Mouse (Mus musculus) midbrain, embryonic 15.5 days (tissue): Measurements from ENCODE around the gene Polm. TPM values are rescaled to one million over a fixed set of nuclear protein-coding genes. Genes with fewer than 3 reads are reported as not detected.

ENCODE experiments used
- ATAC-seq: fragments of 200-750 bp; cut with Nextera tagmentation; replicated peaks from 2 replicates; pipeline ENCODE4 v1.8.0; 2017; ENCODE audit warnings: moderate TSS enrichment
- H3K27ac ChIP-seq: fragments of 300-500 bp; sonication (generic); 2 replicates; pipeline ENCODE4 v1.5.1; 2015; ENCODE audit warnings: mild to moderate bottlenecking, inconsistent platforms
- H3K27me3 ChIP-seq: fragments of 300-500 bp; sonication (generic); replicated peaks from 2 replicates; pipeline ENCODE4 v1.6.1; 2015; ENCODE audit warnings: inconsistent platforms
- H3K36me3 ChIP-seq: fragments of 300-500 bp; sonication (generic); replicated peaks from 2 replicates; pipeline ENCODE4 v1.6.1; 2015; ENCODE audit warnings: inconsistent platforms
- H3K4me1 ChIP-seq: fragments of 300-500 bp; sonication (generic); 2 replicates; pipeline ENCODE4 v1.6.1; 2015; ENCODE audit warnings: inconsistent platforms
- H3K4me2 ChIP-seq: fragments of 300-500 bp; sonication (generic); 2 replicates; pipeline ENCODE4 v1.6.1; 2015; ENCODE audit warnings: inconsistent platforms, mild to moderate bottlenecking, moderate library complexity
- H3K4me3 ChIP-seq: fragments of 300-500 bp; sonication (generic); 2 replicates; pipeline ENCODE4 v1.5.1; 2015; ENCODE audit warnings: mild to moderate bottlenecking, inconsistent platforms
- H3K9ac ChIP-seq: fragments of 300-500 bp; sonication (generic); 2 replicates; pipeline ENCODE4 v1.6.1; 2015; ENCODE audit warnings: mild to moderate bottlenecking, inconsistent platforms
- H3K9me3 ChIP-seq: fragments of 300-500 bp; sonication (generic); 2 replicates; pipeline ENCODE4 v1.6.1; 2016; ENCODE audit warnings: inconsistent platforms
- WGBS: fragments of 180-500 bp; shearing (Covaris S2); methylation state at CpG from one replicate; pipeline ENCODE4 v1.1.7; 2015; ENCODE audit warnings: mixed read lengths; 5-methylcytosine and 5-hydroxymethylcytosine counted together
- polyA plus RNA-seq: library from polyadenylated mRNA; unstranded; fragments of >200 nt; fragmentation: Nextera tagmentation; extraction: Ambion mirVana; gene quantifications from 2 replicates; pipeline ENCODE4 v1.2.1, GENCODE M21; 2015

Polm gene
- polyA plus RNA-seq, 1 experiment from 2014 or later = 8.4 TPM

DNA sequence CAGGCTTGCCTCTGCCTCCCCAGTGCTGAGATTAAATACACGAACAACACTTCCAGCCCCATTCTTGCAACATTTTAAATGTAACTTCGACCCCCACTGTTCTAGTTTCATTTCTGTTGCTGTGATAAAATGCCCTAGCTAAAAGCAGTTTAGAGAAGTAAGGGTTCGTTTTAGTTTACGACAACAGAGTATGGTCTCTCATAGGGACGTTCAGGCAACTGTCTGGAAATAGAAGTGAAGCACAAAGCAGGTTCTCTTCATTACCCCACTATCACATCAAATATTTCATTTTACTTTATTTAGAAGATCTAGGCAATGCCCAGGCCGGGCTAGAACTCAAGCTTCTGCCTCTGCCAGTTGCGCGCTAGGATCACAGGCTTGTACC lies 50.2 kb downstream of the Polm start:
- WGBS = 42% methylated on average over 8 of the region's 8 CpGs
- no peak for ATAC-seq
- H3K4me3 ChIP-seq = peak overlapping the region; percentile 95

DNA sequence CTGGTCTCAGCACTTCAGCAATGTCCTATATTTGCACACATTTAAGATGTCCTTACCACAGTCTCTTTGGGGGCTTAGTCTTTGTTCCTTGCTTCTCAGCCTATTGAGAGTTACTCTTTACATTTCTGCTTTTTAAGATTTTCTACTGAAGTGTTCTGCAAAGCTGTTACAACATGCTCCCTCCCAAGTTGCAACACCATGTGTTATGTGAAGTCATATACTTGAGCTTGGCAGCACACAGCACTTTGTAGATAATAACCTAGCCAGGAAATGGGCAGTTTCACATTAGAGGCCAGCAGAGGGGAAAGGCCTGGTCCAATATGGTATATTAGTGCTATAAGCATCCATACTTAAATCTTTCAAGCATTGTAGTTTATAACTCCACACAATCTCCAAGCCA lies 52.1 kb downstream of the Polm start:
- peaks cover 26% of the 10 kb centered on the region for H3K4me1 ChIP-seq
- H3K36me3 ChIP-seq = no peaks in the 10 kb centered on the region; the same call in 1 of the 2 replicates
- no peak overlapping the region for H3K4me3 ChIP-seq
- H3K4me2 ChIP-seq = no peak overlapping the region
- H3K27me3 ChIP-seq = no peaks in the 10 kb centered on the region
- no peak overlapping the region for H3K9ac ChIP-seq
- ATAC-seq = no peak
- no peak overlapping the region for H3K27ac ChIP-seq
- no peaks in the 10 kb centered on the region for H3K9me3 ChIP-seq

More for the DNA sequence above, 50.2 kb downstream of the Polm start:
- Histone ChIP-seq H3K4me2 (peak overlapping the region; percentile 83), H3K4me1 (peaks cover 30% of the 10 kb centered on the region), H3K9me3 (no peaks in the 10 kb centered on the region), H3K36me3 (peaks cover 13% of the 10 kb centered on the region; the same call in 1 of the 2 replicates), H3K27me3 (no peaks in the 10 kb centered on the region), H3K9ac (peak overlapping the region; percentile 95), H3K27ac (peak overlapping the region; percentile 91)

DNA sequence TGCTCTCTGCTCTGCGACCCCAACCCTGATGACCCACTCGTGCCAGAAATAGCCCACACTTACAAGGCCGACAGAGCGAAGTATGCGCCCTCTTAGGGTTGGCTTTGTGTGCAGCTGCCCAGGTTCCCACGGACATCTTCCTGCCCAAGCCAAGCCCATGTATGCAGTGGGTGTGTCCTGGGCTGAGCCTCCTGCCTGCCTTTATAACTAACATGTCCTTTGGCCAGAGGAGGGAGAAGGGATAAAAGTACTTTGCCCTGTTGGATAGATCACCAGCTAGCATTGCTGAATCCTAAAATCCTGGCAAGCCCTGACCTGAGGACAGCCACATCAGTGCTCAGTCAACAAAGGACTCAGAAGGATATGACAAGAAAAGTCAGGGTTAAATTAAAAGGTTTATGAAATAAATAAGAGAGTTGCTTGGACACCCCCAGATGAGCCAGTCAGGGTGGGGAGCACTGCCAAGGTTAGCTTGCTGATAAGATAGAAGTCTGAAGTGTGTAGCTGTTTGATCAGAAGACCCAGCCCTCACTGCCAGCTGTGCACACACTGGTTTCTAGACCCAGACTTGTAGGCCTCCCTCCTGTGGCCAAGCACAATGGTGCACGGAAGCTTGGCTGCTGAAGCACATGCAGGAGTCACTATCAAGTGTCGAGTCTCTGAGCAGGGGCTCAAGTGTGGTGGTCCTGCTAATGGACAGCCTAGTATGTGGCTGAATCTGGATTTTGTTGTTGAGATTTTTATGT lies 55.4 kb downstream of the Polm start:
- no peak for ATAC-seq
- 75% methylated on average over 8 of the region's 8 CpGs for WGBS
- H3K4me1 ChIP-seq = peaks cover 4% of the 10 kb centered on the region
- no peak overlapping the region for H3K4me3 ChIP-seq
- no peaks in the 10 kb centered on the region for H3K9me3 ChIP-seq
- H3K27ac ChIP-seq = no peak overlapping the region
- H3K27me3 ChIP-seq = no peaks in the 10 kb centered on the region
- no peak overlapping the region for H3K9ac ChIP-seq
- no peaks in the 10 kb centered on the region for H3K36me3 ChIP-seq
- no peak overlapping the region for H3K4me2 ChIP-seq

DNA sequence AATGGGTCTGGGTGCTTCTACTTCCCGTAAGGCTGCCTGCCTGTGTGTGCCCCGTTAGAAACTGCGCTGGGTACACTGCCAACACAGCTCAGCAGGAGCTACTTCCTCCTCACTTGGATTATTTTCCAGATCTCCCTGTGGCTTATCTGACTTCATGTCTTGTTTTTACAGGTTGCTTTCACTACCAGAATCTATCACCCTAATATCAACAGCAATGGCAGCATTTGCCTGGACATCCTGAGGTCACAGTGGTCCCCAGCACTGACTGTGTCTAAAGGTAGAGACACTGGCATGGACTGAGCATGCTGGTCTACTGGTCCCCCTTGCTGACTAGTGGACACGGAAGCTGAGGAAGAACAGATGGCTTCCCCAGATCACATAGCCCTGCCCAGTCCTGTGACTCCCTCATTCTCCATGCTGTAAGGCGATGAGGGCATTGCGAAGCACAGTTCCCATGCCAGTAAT lies 57.7 kb downstream of the Polm start:
- Histone ChIP-seq H3K27me3 (no peaks in the 10 kb centered on the region), H3K4me3 (no peak overlapping the region), H3K9ac (no peak overlapping the region), H3K9me3 (no peaks in the 10 kb centered on the region), H3K4me1 (no peaks in the 10 kb centered on the region), H3K4me2 (no peak overlapping the region), H3K36me3 (no peaks in the 10 kb centered on the region), H3K27ac (no peak overlapping the region)
- ATAC-seq = no peak
- WGBS = 94% methylated on average over 6 of the region's 6 CpGs

DNA sequence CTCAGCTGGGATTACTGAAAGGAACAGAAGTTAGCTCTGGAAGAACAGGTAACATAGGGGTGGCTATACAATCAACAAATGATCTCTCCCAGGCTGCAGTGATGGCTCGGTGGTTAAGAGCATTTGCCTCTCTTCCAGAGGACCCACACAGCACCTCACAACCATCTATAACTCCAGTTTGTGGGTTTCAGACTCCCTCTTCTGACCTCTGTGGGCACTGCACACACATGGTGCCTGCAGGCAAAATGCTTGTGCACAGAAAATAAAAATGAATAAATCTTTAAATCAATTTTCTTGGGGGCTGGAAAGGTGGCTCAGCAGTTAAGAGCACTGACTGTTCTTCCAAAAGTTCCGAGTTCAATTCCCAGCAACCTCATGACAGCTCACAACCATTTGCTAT lies 59.3 kb downstream of the Polm start:
- Histone ChIP-seq H3K4me2 (no peak overlapping the region), H3K9ac (no peak overlapping the region), H3K27me3 (no peaks in the 10 kb centered on the region), H3K27ac (no peak overlapping the region), H3K9me3 (no peaks in the 10 kb centered on the region), H3K36me3 (no peaks in the 10 kb centered on the region), H3K4me1 (no peaks in the 10 kb centered on the region), H3K4me3 (no peak overlapping the region)
- WGBS = 82% methylated on average over 2 of the region's 2 CpGs
- no peak for ATAC-seq

Other genes with a start within 250 kb of the Polm start
- 170 and 176 TPM in 2 replicates for gene Mrps24, start 122.3 kb downstream of the Polm start, polyA plus RNA-seq
- 36.9 and 37.6 TPM in 2 replicates for gene Urgcp, start 75.6 kb downstream of the Polm start, polyA plus RNA-seq
- 151 and 154 TPM in 2 replicates for gene Dbnl, start 49.5 kb downstream of the Polm start, polyA plus RNA-seq
- 2.4 and 3.4 TPM in 2 replicates for gene Pgam2, start 34.3 kb downstream of the Polm start, polyA plus RNA-seq
- 21.9 and 27.7 TPM in 2 replicates for gene Aebp1, start 23.9 kb upstream of the Polm start, polyA plus RNA-seq
- 51.0 and 59.6 TPM in 2 replicates for gene Pold2, start 40.3 kb upstream of the Polm start, polyA plus RNA-seq
- 1.6 TPM in 1 of 2 replicates, not detected in the other for gene Myl7, start 60.8 kb upstream of the Polm start, polyA plus RNA-seq
- 10.0 and 11.2 TPM in 2 replicates for gene Gck, start 112.1 kb upstream of the Polm start, polyA plus RNA-seq
- gene Ykt6, start 117.7 kb upstream of the Polm start, polyA plus RNA-seq = 96.8 and 104 TPM in 2 replicates
- gene Camk2b, start 228.3 kb upstream of the Polm start, polyA plus RNA-seq = 134 and 147 TPM in 2 replicates